Comparison of ENCODE assay signal across 8 mouse cellular contexts in the genomic region with DNA sequence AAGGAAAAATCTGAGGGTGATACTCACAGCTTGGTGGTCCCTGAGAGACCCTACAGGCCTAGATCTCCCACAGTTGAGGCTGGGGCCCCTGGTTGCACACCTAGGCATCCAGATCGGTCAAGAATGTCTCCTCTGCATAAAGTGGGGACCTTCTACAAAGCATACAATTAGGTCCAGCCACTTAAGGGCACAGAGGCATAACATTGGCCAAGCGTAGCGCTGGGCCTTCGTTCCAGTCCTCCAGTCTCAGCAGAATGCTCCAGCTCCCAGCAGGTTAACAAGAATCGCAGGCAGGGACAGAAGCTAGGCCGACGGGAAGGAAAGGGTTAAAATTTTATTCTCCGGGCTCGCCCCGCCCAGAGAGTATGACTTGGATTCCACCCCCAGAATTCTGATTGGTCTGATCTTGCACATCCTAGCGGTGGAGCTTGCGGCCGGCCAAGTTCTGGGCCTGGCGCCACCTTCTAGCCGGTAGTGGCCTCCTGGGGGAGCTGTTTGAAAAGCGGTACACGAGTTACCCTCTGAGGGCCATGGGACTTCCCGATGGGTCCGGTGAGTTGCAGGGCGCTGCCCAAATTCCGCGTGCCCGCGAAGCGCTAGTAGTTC. TPM values are rescaled to one million over a fixed set of nuclear protein-coding genes. Genes with fewer than 3 reads are reported as not detected.
A peak's percentile ranks its signal among the peaks of the same experiment; 100 is the strongest.
DNase-seq lines count a peak whose midpoint lies in the region; ATAC-seq lines count a peak whose summit lies in the region.

No protein-coding gene starts in this region.

- H3K4me2 ChIP-seq in intestine, embryonic 14.5 days (ENCODE audit: low read length) = peak overlapping the region; percentile 53

- WGBS in intestine, embryonic 14.5 days = 3% methylated on average over 25 of the region's 25 CpGs
- WGBS in midbrain, embryonic 10.5 days = 3% methylated on average over 25 of the region's 25 CpGs

- no peaks in the 10 kb centered on the region for H3K27me3 ChIP-seq in intestine, embryonic 14.5 days (replicated peaks; ENCODE audit: control insufficient read depth, insufficient read depth, low read length)
- H3K27me3 ChIP-seq in midbrain, embryonic 10.5 days (ENCODE audit: low read depth, poor library complexity, severe bottlenecking) = peaks cover 16% of the 10 kb centered on the region

- H3K36me3 ChIP-seq in intestine, embryonic 14.5 days (ENCODE audit: control insufficient read depth, insufficient read depth, low read length) = peaks cover 16% of the 10 kb centered on the region
- peaks cover 36% of the 10 kb centered on the region for H3K36me3 ChIP-seq in midbrain, embryonic 10.5 days

- DNase-seq in 3134 (ENCODE audit: extremely low read depth, insufficient read length, low spot score) = peak; percentile 95
- peak; percentile 94 for DNase-seq in adrenal gland, postnatal 10 days
- peak; percentile 94 for DNase-seq in embryo, embryonic 9.5 days (ENCODE audit: extremely low spot score)
- peak; percentile 89 to 91 for DNase-seq in gastrocnemius, postnatal 36 days
- DNase-seq in intestine, embryonic 14.5 days (ENCODE audit: low spot score) = no peak
- DNase-seq in left cerebral cortex, postnatal 36 days (ENCODE audit: low spot score in 2 of 2) = peak; percentile 90 to 92
- DNase-seq in midbrain, embryonic 10.5 days (ENCODE audit: low spot score) = peak; percentile 91
- peak; percentile 82 for DNase-seq in spleen, adult 12 weeks (ENCODE audit: low spot score)

- peaks cover 7% of the 10 kb centered on the region for H3K4me1 ChIP-seq in intestine, embryonic 14.5 days (replicated peaks; ENCODE audit: control insufficient read depth, insufficient read depth, low read length)
- H3K4me1 ChIP-seq in midbrain, embryonic 10.5 days = peaks cover 39% of the 10 kb centered on the region

- H3K9ac ChIP-seq in intestine, embryonic 14.5 days (ENCODE audit: low read length) = peak overlapping the region; percentile 56

- intact Hi-C loops in gastrocnemius, postnatal 36 days (cut with DNase I) = no loop called here
- intact Hi-C loops in left cerebral cortex, postnatal 36 days (cut with DNase I) = no loop called here

- H3K9me3 ChIP-seq in intestine, embryonic 14.5 days (ENCODE audit: control insufficient read depth, low read length) = no peaks in the 10 kb centered on the region
- H3K9me3 ChIP-seq in midbrain, embryonic 10.5 days (replicated peaks) = no peaks in the 10 kb centered on the region

- peak; percentile 88 for ATAC-seq in intestine, embryonic 14.5 days (replicated peaks; ENCODE audit: low FRiP score, low TSS enrichment, low read depth)

- peak overlapping the region; percentile 62 for H3K4me3 ChIP-seq in intestine, embryonic 14.5 days (ENCODE audit: low read depth, low read length)
- H3K4me3 ChIP-seq in midbrain, embryonic 10.5 days = peak overlapping the region; percentile 82

- H3K27ac ChIP-seq in intestine, embryonic 14.5 days (ENCODE audit: low read depth) = peak overlapping the region; percentile 55
- H3K27ac ChIP-seq in midbrain, embryonic 10.5 days (replicated peaks) = peak overlapping the region; percentile 88

RNA-seq across cellular contexts. Expression of a gene that starts 0.7 kb away (rescaled TPM):
- 10 to 100 TPM in 1 of 2 experiments, 1 to 10 TPM in 1; 9.8 to 13.8 TPM for total RNA-seq in adrenal gland, postnatal 10 days (2021)
- total RNA-seq in gastrocnemius, postnatal 36 days (2021) = 10 to 100 TPM; 16.5 to 19.3 TPM
- 13.5 and 14.8 TPM in 2 replicates for polyA plus RNA-seq in intestine, embryonic 14.5 days (2014; fragmentation: Nextera tagmentation; extraction: Ambion mirVana)
- 10 to 100 TPM; 18.1 to 24.3 TPM for total RNA-seq in left cerebral cortex, postnatal 36 days (2021)
- 9.5 and 12.5 TPM in 2 replicates for polyA plus RNA-seq in midbrain, embryonic 10.5 days (2016; fragmentation: Nextera tagmentation; extraction: Ambion mirVana)

RNA-seq across cellular contexts. Expression of a gene that starts 27.6 kb away (rescaled TPM):
- 1 to 10 TPM; 3.3 to 4.9 TPM for total RNA-seq in adrenal gland, postnatal 10 days (2021)
- not detected for total RNA-seq in gastrocnemius, postnatal 36 days (2021)
- 1.3 and 2.1 TPM in 2 replicates for polyA plus RNA-seq in intestine, embryonic 14.5 days (2014; fragmentation: Nextera tagmentation; extraction: Ambion mirVana)
- total RNA-seq in left cerebral cortex, postnatal 36 days (2021) = 10 to 100 TPM; 43.4 to 74.0 TPM
- 3.1 and 5.0 TPM in 2 replicates for polyA plus RNA-seq in midbrain, embryonic 10.5 days (2016; fragmentation: Nextera tagmentation; extraction: Ambion mirVana)

RNA-seq across cellular contexts. Expression of a gene that starts 45.6 kb away (rescaled TPM):
- 1 to 10 TPM; 6.9 to 9.5 TPM for total RNA-seq in adrenal gland, postnatal 10 days (2021)
- 1 to 10 TPM; 2.8 to 3.2 TPM for total RNA-seq in gastrocnemius, postnatal 36 days (2021)
- polyA plus RNA-seq in intestine, embryonic 14.5 days (2014; fragmentation: Nextera tagmentation; extraction: Ambion mirVana) = 14.3 and 15.3 TPM in 2 replicates
- total RNA-seq in left cerebral cortex, postnatal 36 days (2021) = 10 to 100 TPM; 56.0 to 60.6 TPM
- polyA plus RNA-seq in midbrain, embryonic 10.5 days (2016; fragmentation: Nextera tagmentation; extraction: Ambion mirVana) = 14.5 and 17.3 TPM in 2 replicates

Comparison
In these comparisons a context has a peak if more than half of its experiments do, and no peak if none do; other contexts are left out.
1. RNA of a gene that starts 27.6 kb away (total RNA-seq): 43.4 to 74.0 TPM in left cerebral cortex, postnatal 36 days; 3.3 to 4.9 TPM in adrenal gland, postnatal 10 days and not detected in gastrocnemius, postnatal 36 days; every median in the first group is over 4 times any median in the second.
2. RNA of a gene that starts 45.6 kb away (total RNA-seq): 56.0 to 60.6 TPM in left cerebral cortex, postnatal 36 days; 6.9 to 9.5 TPM in adrenal gland, postnatal 10 days and 2.8 to 3.2 TPM in gastrocnemius, postnatal 36 days; every median in the first group is over 4 times any median in the second.